Mouse (Mus musculus): ENCODE data around the gene Il22ra1.

Il22ra1 gene

GRCm38 (mm10) chr4:135772671-135773070 lies 44.7 kb downstream of the Il22ra1 start:
- DNase-seq: no peak

- no peak for DNase-seq
Observed at GRCm38 (mm10) chr4:135774496-135774895, 46.5 kb downstream of the Il22ra1 start.

- no peak for DNase-seq
Observed at GRCm38 (mm10) chr4:135776850-135777249, 48.9 kb downstream of the Il22ra1 start.

GRCm38 (mm10) chr4:135779661-135780060 lies 51.7 kb downstream of the Il22ra1 start:
- DNase-seq: no peak

- DNase-seq: no peak
Observed at GRCm38 (mm10) chr4:135780255-135780654, 52.3 kb downstream of the Il22ra1 start.

GRCm38 (mm10) chr4:135781304-135781703 lies 53.3 kb downstream of the Il22ra1 start:
- DNase-seq: no peak

GRCm38 (mm10) chr4:135786581-135786980 lies 58.6 kb downstream of the Il22ra1 start:
- DNase-seq: no peak

GRCm38 (mm10) chr4:135787271-135787670 lies 59.3 kb downstream of the Il22ra1 start:
- DNase-seq: no peak

GRCm38 (mm10) chr4:135789135-135789534 lies 61.2 kb downstream of the Il22ra1 start:
- no peak for DNase-seq

- DNase-seq: no peak
Observed at GRCm38 (mm10) chr4:135792821-135793220, 64.8 kb downstream of the Il22ra1 start.

GRCm38 (mm10) chr4:135797931-135798330 lies 70.0 kb downstream of the Il22ra1 start:
- DNase-seq: peak in 1 of 2 experiments; percentile 15

- peak; percentile 65 to 88 for DNase-seq
Observed at GRCm38 (mm10) chr4:135801543-135801942, 73.6 kb downstream of the Il22ra1 start.

Measured in spleen, adult 18-20 months (tissue).